Mouse (Mus musculus) myocyte (in vitro differentiated cells): Measurements from ENCODE around the gene Rpl36. TPM values are rescaled to one million over a fixed set of nuclear protein-coding genes. Genes with fewer than 3 reads are reported as not detected.

ENCODE experiments used
- H3K27me3 ChIP-seq: one replicate; pipeline ENCODE4 v1.6.1; 2011; ENCODE audit not compliant: control insufficient read depth, insufficient read depth, insufficient read length
- H3K36me3 ChIP-seq: one replicate; pipeline ENCODE4 v1.6.1; 2011; ENCODE audit not compliant: control insufficient read depth, insufficient read depth
- H3K4me2 ChIP-seq: one replicate; pipeline ENCODE4 v1.6.1; 2011; ENCODE audit warnings: low read depth, control low read depth
- H3K4me3 ChIP-seq: one replicate; pipeline ENCODE4 v1.5.1; 2011; ENCODE audit warnings: mild to moderate bottlenecking, control low read depth, moderate library complexity
- H3K79me2 ChIP-seq: one replicate; pipeline ENCODE4 v1.6.1; 2011; ENCODE audit not compliant: control insufficient read depth, insufficient read depth
- H3ac ChIP-seq: one replicate; pipeline ENCODE4 v1.6.1; 2011; ENCODE audit not compliant: control insufficient read depth, insufficient read length
- CEBPB ChIP-seq: IDR thresholded peaks from 2 replicates; pipeline ENCODE4 v1.6.1; 2011; ENCODE audit warnings: mild to moderate bottlenecking, moderate library complexity; ENCODE audit not compliant: poor library complexity, insufficient read depth, severe bottlenecking
- E2F4 ChIP-seq: IDR thresholded peaks from one replicate; pipeline ENCODE4 v1.6.1; 2011; ENCODE audit warnings: mild to moderate bottlenecking, control low read depth, moderate library complexity; ENCODE audit not compliant: insufficient read depth
- MAX ChIP-seq: IDR thresholded peaks from one replicate; pipeline ENCODE4 v1.6.1; 2011; ENCODE audit warnings: low read depth, mild to moderate bottlenecking, control low read depth
- MYOD1 ChIP-seq, 3 experiments: IDR thresholded peaks; one replicate each; pipeline ENCODE4 v1.6.1; 2011; ENCODE audit warnings: control low read depth in 2 of 3, low read depth in 2 of 3, mild to moderate bottlenecking in 2 of 3, moderate library complexity in 1 of 3; ENCODE audit not compliant: insufficient read length in 2 of 3, control insufficient read depth in 1 of 3
- MYOG ChIP-seq, 3 experiments: IDR thresholded peaks; one replicate each; pipeline ENCODE4 v1.6.1; 2011; ENCODE audit warnings: control low read depth in 2 of 3, low read depth in 2 of 3, mild to moderate bottlenecking in 2 of 3; ENCODE audit not compliant: insufficient read length in 2 of 3, control insufficient read depth in 1 of 3, insufficient read depth in 1 of 3
- POLR2A ChIP-seq: IDR thresholded peaks from one replicate; pipeline ENCODE4 v1.6.1; 2011; ENCODE audit warnings: low read depth, mild to moderate bottlenecking, control low read depth, moderate library complexity; ENCODE audit not compliant: insufficient read length
- POLR2AphosphoS2 ChIP-seq: IDR thresholded peaks from one replicate; pipeline ENCODE4 v1.6.1; 2011; ENCODE audit warnings: low read depth, control low read depth; ENCODE audit not compliant: insufficient read length
- REST ChIP-seq: IDR thresholded peaks from one replicate; pipeline ENCODE4 v1.6.1; 2011; ENCODE audit warnings: mild to moderate bottlenecking, control low read depth, moderate library complexity; ENCODE audit not compliant: insufficient read depth, insufficient read length
- SRF ChIP-seq: IDR thresholded peaks from one replicate; pipeline ENCODE4 v1.6.1; 2011; ENCODE audit warnings: low read depth; ENCODE audit not compliant: control insufficient read depth, insufficient read length
- TCF12 ChIP-seq: IDR thresholded peaks from one replicate; pipeline ENCODE4 v1.6.1; 2011; ENCODE audit warnings: mild to moderate bottlenecking, control low read depth; ENCODE audit not compliant: poor library complexity, insufficient read depth, severe bottlenecking
- TCF3 ChIP-seq: IDR thresholded peaks from one replicate; pipeline ENCODE4 v1.6.1; 2011; ENCODE audit warnings: low read depth, control low read depth; ENCODE audit not compliant: insufficient read length
- USF1 ChIP-seq: IDR thresholded peaks from one replicate; pipeline ENCODE4 v1.6.1; 2011; ENCODE audit warnings: low read depth, mild to moderate bottlenecking, control low read depth, moderate library complexity
- polyA plus RNA-seq: library from polyadenylated mRNA; unstranded; fragments of >200 nt; fragmentation: generic; extraction: Trizol; gene quantifications from one replicate; pipeline ENCODE4 v1.2.1, GENCODE M21; 2012; ENCODE audit warnings: missing spikeins

Rpl36 gene
- polyA plus RNA-seq, 1 experiment = 3,746 TPM

DNA sequence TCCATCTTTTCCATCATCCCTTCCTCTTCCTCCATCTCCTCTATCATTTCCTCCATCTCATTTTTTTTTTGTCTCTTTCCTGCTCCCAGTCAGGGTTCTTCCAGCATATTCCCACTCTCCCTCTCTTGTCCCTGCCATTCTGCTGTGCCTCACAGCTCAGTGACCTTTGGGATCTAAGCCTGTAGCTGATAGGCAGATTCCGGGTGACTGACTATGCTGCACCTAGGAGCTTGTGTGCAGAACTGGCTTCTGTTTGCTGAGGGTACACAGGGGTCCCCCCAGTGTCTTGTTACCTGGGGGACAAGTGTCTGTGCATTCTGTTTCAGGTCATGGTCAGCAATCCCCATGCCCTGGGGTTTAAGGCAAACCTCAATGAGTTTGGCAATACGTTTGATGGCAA is 41.6 kb downstream of the Rpl36 start:
- no peak for TF ChIP-seq POLR2AphosphoS2
- no peak for TF ChIP-seq TCF3
- TF ChIP-seq E2F4 = no peak
- TF ChIP-seq SRF = no peak
- TF ChIP-seq MAX = no peak
- TF ChIP-seq MYOG (IDR thresholded peaks at IDR 0.05; ENCODE audit: control insufficient read depth in 1 of 3, insufficient read depth in 1 of 3, insufficient read length in 2 of 3, low read depth in 2 of 3) = no peak
- no peak for TF ChIP-seq CEBPB
- no peak for TF ChIP-seq TCF12
- no peaks in the 10 kb centered on the region for H3K79me2 ChIP-seq

GRCm38 (mm10) chr17:56655311-56655710 is 42.1 kb downstream of the Rpl36 start:
- Histone ChIP-seq H3K27me3 (peaks cover 6% of the 10 kb centered on the region), H3K36me3 (no peaks in the 10 kb centered on the region), H3K4me3 (no peak overlapping the region), H3ac (no peak overlapping the region), H3K79me2 (no peaks in the 10 kb centered on the region), H3K4me2 (no peak overlapping the region)
- TF ChIP-seq REST = no peak
- no peak for TF ChIP-seq E2F4
- no peak for TF ChIP-seq POLR2A
- no peak for TF ChIP-seq POLR2AphosphoS2
- TF ChIP-seq TCF3 = no peak
- TF ChIP-seq MYOG (IDR thresholded peaks at IDR 0.05; ENCODE audit: control insufficient read depth in 1 of 3, insufficient read depth in 1 of 3, insufficient read length in 2 of 3, low read depth in 2 of 3) = no peak
- TF ChIP-seq TCF12 = no peak
- TF ChIP-seq MYOD1 (IDR thresholded peaks at IDR 0.05; ENCODE audit: control insufficient read depth in 1 of 3, insufficient read length in 2 of 3, low read depth in 2 of 3) = no peak
- no peak for TF ChIP-seq MAX
- no peak for TF ChIP-seq SRF
- TF ChIP-seq USF1 = no peak
- no peak for TF ChIP-seq CEBPB

More for the DNA sequence above, 41.6 kb downstream of the Rpl36 start:
- H3K4me2 ChIP-seq = no peak overlapping the region
- no peaks in the 10 kb centered on the region for H3K36me3 ChIP-seq
- peaks cover 11% of the 10 kb centered on the region for H3K27me3 ChIP-seq
- no peak overlapping the region for H3K4me3 ChIP-seq
- no peak overlapping the region for H3ac ChIP-seq

DNA sequence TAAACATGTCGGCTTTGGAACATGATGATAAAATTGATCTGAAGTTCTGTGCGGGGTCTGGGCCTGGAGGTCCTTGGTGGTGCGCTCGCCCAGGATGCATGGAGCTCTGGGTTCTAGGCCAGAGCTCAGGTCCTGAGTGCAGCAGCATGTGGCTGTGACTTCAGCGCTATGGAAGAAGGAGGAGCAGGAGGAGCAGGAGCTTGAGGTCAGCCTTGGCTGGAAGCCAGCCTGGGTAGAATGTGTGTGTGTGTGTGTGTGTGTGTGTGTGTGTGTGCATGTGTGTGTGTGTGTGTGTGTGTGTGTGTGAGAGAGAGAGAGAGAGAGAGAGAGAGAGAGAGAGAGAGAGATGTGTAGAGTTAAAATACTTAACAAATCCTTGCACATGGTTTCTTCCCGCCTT is 43.0 kb downstream of the Rpl36 start:
- Histone ChIP-seq H3K4me2 (no peak overlapping the region), H3K79me2 (no peaks in the 10 kb centered on the region), H3K36me3 (no peaks in the 10 kb centered on the region), H3K27me3 (peaks cover 6% of the 10 kb centered on the region), H3K4me3 (no peak overlapping the region), H3ac (no peak overlapping the region)
- TF ChIP-seq POLR2A (no peak), TCF3 (no peak), CEBPB (no peak), MYOG (IDR thresholded peaks at IDR 0.05; ENCODE audit: control insufficient read depth in 1 of 3, insufficient read depth in 1 of 3, insufficient read length in 2 of 3, low read depth in 2 of 3) (no peak), SRF (no peak), TCF12 (no peak), E2F4 (no peak)

DNA sequence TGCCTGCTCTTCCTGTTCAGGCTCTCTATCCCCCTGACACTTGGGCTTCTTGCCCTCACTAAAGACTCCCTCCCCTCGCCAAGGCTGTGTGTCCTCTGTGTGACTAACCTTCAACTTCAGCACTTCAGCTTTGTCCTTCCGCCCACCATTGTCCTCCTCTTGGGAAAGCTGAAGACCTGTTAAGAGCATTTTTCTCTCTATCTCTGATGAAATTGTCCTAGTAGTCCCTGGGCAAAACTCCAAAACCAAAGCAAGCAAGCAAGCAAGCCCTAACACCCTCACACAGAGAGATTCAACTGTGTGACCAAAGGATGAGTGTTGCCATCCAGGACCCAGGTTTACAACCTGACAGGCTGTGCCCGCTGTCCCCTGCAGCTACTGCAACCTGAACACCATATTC is 50.4 kb downstream of the Rpl36 start:
- no peak for TF ChIP-seq E2F4
- TF ChIP-seq MYOG (IDR thresholded peaks at IDR 0.05; ENCODE audit: control insufficient read depth in 1 of 3, insufficient read depth in 1 of 3, insufficient read length in 2 of 3, low read depth in 2 of 3) = no peak
- TF ChIP-seq CEBPB = no peak
- TF ChIP-seq REST = no peak
- TF ChIP-seq POLR2A = no peak
- no peak for TF ChIP-seq TCF3
- no peak for TF ChIP-seq SRF
- no peak for TF ChIP-seq MAX
- TF ChIP-seq MYOD1 (IDR thresholded peaks at IDR 0.05; ENCODE audit: control insufficient read depth in 1 of 3, insufficient read length in 2 of 3, low read depth in 2 of 3) = no peak
- no peak for TF ChIP-seq TCF12
- TF ChIP-seq POLR2AphosphoS2 = no peak
- TF ChIP-seq USF1 = no peak
- no peak overlapping the region for H3K4me3 ChIP-seq
- H3K27me3 ChIP-seq = no peaks in the 10 kb centered on the region
- no peak overlapping the region for H3K4me2 ChIP-seq
- no peak overlapping the region for H3ac ChIP-seq
- H3K36me3 ChIP-seq = no peaks in the 10 kb centered on the region
- H3K79me2 ChIP-seq = no peaks in the 10 kb centered on the region

Other genes starting within 250 kb of the Rpl36 start
- gene Ptprs, start 136.9 kb upstream of the Rpl36 start, polyA plus RNA-seq = 116 TPM
- gene Znrf4, start 101.0 kb upstream of the Rpl36 start, polyA plus RNA-seq = not detected
- 0.28 TPM for gene Gm20219, start 59.0 kb upstream of the Rpl36 start, polyA plus RNA-seq
- 35.3 TPM for gene Safb2, start 28.8 kb upstream of the Rpl36 start, polyA plus RNA-seq
- gene Safb, start 28.6 kb upstream of the Rpl36 start, polyA plus RNA-seq = 58.9 TPM
- gene 2410015M20Rik, start 3.6 kb upstream of the Rpl36 start, polyA plus RNA-seq = 587 TPM
- gene Lonp1, start 13.5 kb downstream of the Rpl36 start, polyA plus RNA-seq = 278 TPM
- gene Catsperd, start 14.7 kb downstream of the Rpl36 start, polyA plus RNA-seq = 0.16 TPM
- 70.0 TPM for gene Ranbp3, start 59.9 kb downstream of the Rpl36 start, polyA plus RNA-seq
- gene Ndufa11, start 104.4 kb downstream of the Rpl36 start, polyA plus RNA-seq = 469 TPM
- 6.5 TPM for gene Vmac, start 104.6 kb downstream of the Rpl36 start, polyA plus RNA-seq
- gene Nrtn, start 144.1 kb downstream of the Rpl36 start, polyA plus RNA-seq = 0.78 TPM
- 38.7 TPM for gene Dus3l, start 151.3 kb downstream of the Rpl36 start, polyA plus RNA-seq
- gene Prr22, start 156.8 kb downstream of the Rpl36 start, polyA plus RNA-seq = 0.16 TPM
- 4.4 TPM for gene Rfx2, start 217.6 kb downstream of the Rpl36 start, polyA plus RNA-seq